Mouse (Mus musculus): ENCODE data around the gene Cacna1e.

GRCm38 (mm10) chr1:154458601-154459000 lies 425.7 kb downstream of the Cacna1e start:
- TF ChIP-seq TCF12 (IDR thresholded peaks at IDR 0.05; ENCODE audit: low read depth, low read length) (no peak), GABPA (IDR thresholded peaks at IDR 0.05; ENCODE audit: insufficient replicate concordance, low read depth, low read length) (no peak), MAX (IDR thresholded peaks at IDR 0.05; ENCODE audit: low read length) (no peak), USF1 (IDR thresholded peaks at IDR 0.05; ENCODE audit: low read depth, low read length) (no peak), NELFE (IDR thresholded peaks at IDR 0.05; ENCODE audit: low read depth, low read length) (no peak), JUND (conservative IDR thresholded peaks at IDR 0.05; ENCODE audit: low read depth, low read length) (no peak), EP300 (IDR thresholded peaks at IDR 0.05; ENCODE audit: low read length) (no peak), CHD1 (IDR thresholded peaks at IDR 0.05; ENCODE audit: low read depth, low read length) (no peak), JUN (IDR thresholded peaks at IDR 0.05; ENCODE audit: insufficient read depth, low read depth, low read length) (no peak)
